Mouse (Mus musculus): ENCODE results near the gene 1700018F24Rik.

GRCm38 (mm10) chr5:145068863-145069262 is 26.1 kb downstream of the 1700018F24Rik start:
- TF ChIP-seq POLR2A (IDR thresholded peaks at IDR 0.05; ENCODE audit: extremely low read depth, insufficient read depth, low read length): no peak
- TF ChIP-seq CTCF (IDR thresholded peaks at IDR 0.05; ENCODE audit: extremely low read depth, insufficient read depth, low read length): no peak
